In the genomic region with DNA sequence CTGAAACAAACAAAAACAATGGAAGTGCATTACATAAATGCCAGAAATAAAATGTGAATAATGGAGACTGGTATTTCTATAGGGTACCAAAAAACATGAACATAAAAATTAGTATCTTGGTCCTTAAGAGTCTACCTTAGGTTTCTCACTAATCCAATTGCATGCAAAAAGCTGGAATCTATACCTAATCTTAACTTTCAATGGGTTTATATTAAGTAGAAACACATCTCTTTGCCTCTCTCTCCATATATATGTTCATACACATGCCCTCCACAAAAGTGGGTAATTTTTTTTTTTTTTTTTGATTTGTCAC, we compare ENCODE assay signal across 8 mouse cellular contexts. TPM values are rescaled to one million over a fixed set of nuclear protein-coding genes. Genes with fewer than 3 reads are reported as not detected.
DNase-seq lines count a peak whose midpoint lies in the region; ATAC-seq and TF ChIP-seq lines count a peak whose summit lies in the region.

Smim10l1 (plus strand) TSS at position 301 of the 313 bp plus-strand sequence.

- H3K4me1 ChIP-seq in testis, adult 2 months (ENCODE audit: control insufficient read depth, insufficient read depth, low read length): no peaks in the 10 kb centered on the region
- no peaks in the 10 kb centered on the region for H3K4me1 ChIP-seq in limb, embryonic 13.5 days
- H3K4me1 ChIP-seq in small intestine, adult 2 months (ENCODE audit: control insufficient read depth, insufficient read depth, insufficient read length, low read length): 0 out of 2 replicates have a peak, but pooled peaks cover 2% of the 10 kb centered on the region

- intact Hi-C loops in heart, postnatal 25 days (cut with DNase I): loop anchor here (10.0 kb wide), 1 partner anchor 1810 kb away; the partner anchor contains the start of gene Magohb

- TF ChIP-seq POLR2A in testis, adult 2 months (IDR thresholded peaks at IDR 0.05; ENCODE audit: control insufficient read depth, low read depth, low read length): no peak
- TF ChIP-seq POLR2A in small intestine, adult 2 months (IDR thresholded peaks at IDR 0.05; ENCODE audit: low read depth, low read length): no peak

- ATAC-seq in erythroblast, adult 5-6 weeks (replicated peaks; ENCODE audit: low FRiP score, poor library complexity, severe bottlenecking): no peak
- no peak for ATAC-seq in limb, embryonic 13.5 days (ENCODE audit: low FRiP score, low read depth)

- no peaks in the 10 kb centered on the region for H3K36me3 ChIP-seq in testis, adult 2 months (ENCODE audit: control insufficient read depth, insufficient read depth, low read length)
- peaks cover 9% of the 10 kb centered on the region; the same call in 1 of the 2 replicates for H3K36me3 ChIP-seq in limb, embryonic 13.5 days
- no peaks in the 10 kb centered on the region for H3K36me3 ChIP-seq in small intestine, adult 2 months (ENCODE audit: control insufficient read depth, insufficient read depth, low read length)

- H3K9ac ChIP-seq in limb, embryonic 13.5 days: peak within 1 kb of the TSS; percentile 93

- DNase-seq in testis, postnatal 14 days (ENCODE audit: low spot score): no peak
- no peak for DNase-seq in heart, postnatal 25 days (ENCODE audit: low spot score)
- DNase-seq in kidney, adult 18-20 months: no peak
- no peak for DNase-seq in right cerebral cortex, postnatal 36 days (ENCODE audit: low spot score in 2 of 2)

- peak within 1 kb of the TSS; percentile 95 for H3K4me3 ChIP-seq in testis, adult 2 months (ENCODE audit: control insufficient read depth, low read depth, low read length)
- peak within 1 kb of the TSS; percentile 69 for H3K4me3 ChIP-seq in limb, embryonic 13.5 days
- peak within 1 kb of the TSS; percentile 89 for H3K4me3 ChIP-seq in small intestine, adult 2 months (ENCODE audit: low read depth, low read length)

- no peaks in the 10 kb centered on the region for H3K9me3 ChIP-seq in limb, embryonic 13.5 days

- no peaks in the 10 kb centered on the region for H3K27me3 ChIP-seq in testis, adult 2 months (ENCODE audit: control insufficient read depth, insufficient read depth, low read length)
- H3K27me3 ChIP-seq in limb, embryonic 13.5 days: no peaks in the 10 kb centered on the region
- no peaks in the 10 kb centered on the region for H3K27me3 ChIP-seq in small intestine, adult 2 months (ENCODE audit: control insufficient read depth, insufficient read depth, low read length)

- no peak for TF ChIP-seq CTCF in testis, adult 2 months (IDR thresholded peaks at IDR 0.05; ENCODE audit: control insufficient read depth, insufficient read depth, insufficient replicate concordance, low read depth, low read length)
- TF ChIP-seq CTCF in small intestine, adult 2 months (IDR thresholded peaks at IDR 0.05; ENCODE audit: extremely low read depth, insufficient read length, insufficient replicate concordance, low read depth, low read length): no peak

- H3K4me2 ChIP-seq in limb, embryonic 13.5 days (replicated peaks): peak within 1 kb of the TSS; percentile 63

- H3K27ac ChIP-seq in testis, adult 2 months (ENCODE audit: control insufficient read depth, insufficient read depth, low read depth, low read length): peak within 1 kb of the TSS; percentile 98
- peak within 1 kb of the TSS; percentile 99 for H3K27ac ChIP-seq in limb, embryonic 13.5 days
- peak within 1 kb of the TSS; percentile 79 for H3K27ac ChIP-seq in small intestine, adult 2 months (ENCODE audit: insufficient read depth, low read depth, low read length)

RNA-seq across cellular contexts. Expression of gene Smim10l1, which starts in this region (rescaled TPM):
- 8.2 and 8.8 TPM in 2 replicates for polyA plus RNA-seq in testis, adult 2 months (2012; rRNA removed)
- total RNA-seq in erythroblast, adult 5-6 weeks (2015; ENCODE audit: low replicate concordance): 5.0 and 13.3 TPM in 2 replicates
- 10.9 and 18.4 TPM in 2 replicates for total RNA-seq in erythroblast, adult 5-6 weeks (2017; ENCODE audit: low replicate concordance)
- total RNA-seq in heart, postnatal 25 days (2021): 10 to 100 TPM; 62.0 to 68.1 TPM
- polyA plus RNA-seq in limb, embryonic 13.5 days (2015; fragmentation: Nextera tagmentation; extraction: Ambion mirVana): 103 and 115 TPM in 2 replicates
- polyA plus RNA-seq in small intestine, adult 2 months (2012; rRNA removed): 68.1 and 95.8 TPM in 2 replicates
